Mouse (Mus musculus): ENCODE results near the gene Maml3.
A peak's percentile ranks its signal among the peaks of the same experiment; 100 is the strongest.

Gene Maml3

GRCm38 (mm10) chr3:52090230-52090873, 14.5 kb downstream of the Maml3 start:
- no peak for DNase-seq

- DNase-seq = peak; percentile 99
Measured at GRCm38 (mm10) chr3:52088458-52089341, 16.2 kb downstream of the Maml3 start.

GRCm38 (mm10) chr3:52087636-52088280, 17.1 kb downstream of the Maml3 start:
- no peak for DNase-seq

- no peak for DNase-seq
Measured at GRCm38 (mm10) chr3:52078763-52079162, 26.1 kb downstream of the Maml3 start.

- DNase-seq = no peak
Measured at GRCm38 (mm10) chr3:52073959-52074358, 30.9 kb downstream of the Maml3 start.

- no peak for DNase-seq
Measured at GRCm38 (mm10) chr3:52071996-52072395, 32.9 kb downstream of the Maml3 start.

- no peak for DNase-seq
Measured at GRCm38 (mm10) chr3:52070163-52070478, 34.8 kb downstream of the Maml3 start.

- DNase-seq = peak; percentile 74
Measured at GRCm38 (mm10) chr3:52069304-52070162, 35.3 kb downstream of the Maml3 start.

- DNase-seq = no peak
Measured at GRCm38 (mm10) chr3:52068885-52069284, 36.0 kb downstream of the Maml3 start.

- DNase-seq = no peak
Measured at GRCm38 (mm10) chr3:52067181-52067580, 37.7 kb downstream of the Maml3 start.

- no peak for DNase-seq
Measured at GRCm38 (mm10) chr3:52066142-52066541, 38.7 kb downstream of the Maml3 start.

- DNase-seq = no peak
Measured at GRCm38 (mm10) chr3:52063261-52063655, 41.6 kb downstream of the Maml3 start.

GRCm38 (mm10) chr3:52062389-52063260, 42.3 kb downstream of the Maml3 start:
- DNase-seq = no peak

GRCm38 (mm10) chr3:52061472-52062388, 43.1 kb downstream of the Maml3 start:
- no peak for DNase-seq

- no peak for DNase-seq
Measured at GRCm38 (mm10) chr3:52060886-52061285, 44.0 kb downstream of the Maml3 start.

- DNase-seq = no peak
Measured at GRCm38 (mm10) chr3:52051801-52052200, 53.1 kb downstream of the Maml3 start.

- no peak for DNase-seq
Measured at GRCm38 (mm10) chr3:52048082-52048481, 56.8 kb downstream of the Maml3 start.

- DNase-seq = no peak
Measured at GRCm38 (mm10) chr3:52047537-52047936, 57.3 kb downstream of the Maml3 start.

GRCm38 (mm10) chr3:52046895-52047372, 57.9 kb downstream of the Maml3 start:
- DNase-seq = peak; percentile 99

- DNase-seq = peak; percentile 89
Measured at GRCm38 (mm10) chr3:52046027-52046700, 58.7 kb downstream of the Maml3 start.

All from kidney, postnatal 10 days (tissue).